9 mouse cellular contexts compared by ENCODE assay signal in genomic region chr2:4300816-4301215, GRCm38 (mm10).
A peak's percentile ranks its signal among the peaks of the same experiment; 100 is the strongest.
DNase-seq lines count a peak whose midpoint lies in the region; ATAC-seq and TF ChIP-seq lines count a peak whose summit lies in the region.
"Had no signal": no experiment of that assay in that cellular context is flagged by ENCODE, and none has a peak within 500 bp of the region (broad histone marks: within the 10 kb centered on the region; RNA-seq: fewer than 3 reads in every experiment).

No protein-coding gene starts in this region.

- no peak for TF ChIP-seq CTCF in liver, adult 2 months (IDR thresholded peaks at IDR 0.05; ENCODE audit: low read depth, low read length)

- H3K4me2 ChIP-seq in embryonic facial prominence, embryonic 15.5 days (replicated peaks) = peak overlapping the region; percentile 55
- peak overlapping the region; percentile 64 for H3K4me2 ChIP-seq in intestine, embryonic 15.5 days (replicated peaks)
- H3K4me2 ChIP-seq in neural tube, embryonic 13.5 days = peak overlapping the region; percentile 50
- H3K4me2 ChIP-seq: liver, embryonic 15.5 days had no signal

- no peaks in the 10 kb centered on the region for H3K36me3 ChIP-seq in liver, adult 2 months (ENCODE audit: control insufficient read depth, insufficient read depth, low read length)
- no peaks in the 10 kb centered on the region for H3K36me3 ChIP-seq in embryonic facial prominence, embryonic 15.5 days
- H3K36me3 ChIP-seq in intestine, embryonic 15.5 days = no peaks in the 10 kb centered on the region
- no peaks in the 10 kb centered on the region for H3K36me3 ChIP-seq in neural tube, embryonic 13.5 days
- H3K36me3 ChIP-seq: liver, embryonic 15.5 days had no signal

- ATAC-seq in embryonic facial prominence, embryonic 15.5 days (ENCODE audit: insufficient number of reproducible peaks, low FRiP score, low TSS enrichment, low read depth) = no peak
- peak; percentile 14; the same call in 1 of the 2 replicates for ATAC-seq in intestine, embryonic 15.5 days
- 0 out of 2 replicates have a peak, but pooled peaks have one; percentile 24 for ATAC-seq in neural tube, embryonic 13.5 days (ENCODE audit: low read depth)
- no peak for ATAC-seq in erythroid progenitor cell, adult 5-6 weeks (replicated peaks; ENCODE audit: low FRiP score, poor library complexity, severe bottlenecking)

- no peaks in the 10 kb centered on the region for H3K4me1 ChIP-seq in liver, adult 2 months (ENCODE audit: control insufficient read depth, insufficient read depth, low read length)
- peaks cover 42% of the 10 kb centered on the region for H3K4me1 ChIP-seq in embryonic facial prominence, embryonic 15.5 days
- H3K4me1 ChIP-seq in intestine, embryonic 15.5 days (replicated peaks) = peaks cover 22% of the 10 kb centered on the region
- peaks cover 51% of the 10 kb centered on the region for H3K4me1 ChIP-seq in neural tube, embryonic 13.5 days (replicated peaks)
- H3K4me1 ChIP-seq: liver, embryonic 15.5 days had no signal

- H3K27me3 ChIP-seq in liver, adult 2 months (ENCODE audit: control insufficient read depth, insufficient read depth, low read length) = no peaks in the 10 kb centered on the region
- no peaks in the 10 kb centered on the region for H3K27me3 ChIP-seq in embryonic facial prominence, embryonic 15.5 days
- H3K27me3 ChIP-seq in intestine, embryonic 15.5 days (replicated peaks) = no peaks in the 10 kb centered on the region
- no peaks in the 10 kb centered on the region for H3K27me3 ChIP-seq in neural tube, embryonic 13.5 days

- H3K4me3 ChIP-seq in liver, adult 2 months (ENCODE audit: insufficient read depth, low read depth, low read length) = no peak overlapping the region; the same call in 1 of the 2 replicates
- H3K4me3 ChIP-seq in embryonic facial prominence, embryonic 15.5 days (replicated peaks) = peak overlapping the region; percentile 44
- peak overlapping the region; percentile 36 for H3K4me3 ChIP-seq in intestine, embryonic 15.5 days (replicated peaks)
- peak overlapping the region; percentile 27 for H3K4me3 ChIP-seq in neural tube, embryonic 13.5 days
- H3K4me3 ChIP-seq: liver, embryonic 15.5 days had no signal

- no peak overlapping the region for H3K27ac ChIP-seq in liver, adult 2 months (replicated peaks; ENCODE audit: insufficient read depth, low read depth, low read length)
- peak overlapping the region; percentile 92 for H3K27ac ChIP-seq in embryonic facial prominence, embryonic 15.5 days (replicated peaks)
- H3K27ac ChIP-seq in intestine, embryonic 15.5 days = peak overlapping the region; percentile 85
- peak overlapping the region; percentile 71 for H3K27ac ChIP-seq in neural tube, embryonic 13.5 days (replicated peaks)
- H3K27ac ChIP-seq: liver, embryonic 15.5 days had no signal

- H3K79me2 ChIP-seq in liver, adult 2 months (ENCODE audit: control insufficient read depth, insufficient read depth, low read length) = no peaks in the 10 kb centered on the region

- no peak for TF ChIP-seq POLR2A in liver, adult 2 months (IDR thresholded peaks at IDR 0.05; ENCODE audit: extremely low read depth, insufficient read depth, low read length)

- H3K9me3 ChIP-seq in embryonic facial prominence, embryonic 15.5 days (replicated peaks) = no peaks in the 10 kb centered on the region
- H3K9me3 ChIP-seq in intestine, embryonic 15.5 days = no peaks in the 10 kb centered on the region
- H3K9me3 ChIP-seq in neural tube, embryonic 13.5 days = no peaks in the 10 kb centered on the region
- H3K9me3 ChIP-seq: liver, embryonic 15.5 days had no signal

- DNase-seq in liver, adult 2 months (ENCODE audit: extremely low read depth, low read depth, low spot score) = no peak
- DNase-seq in liver = no peak
- no peak for DNase-seq in layer of hippocampus, adult 11-12 months (ENCODE audit: low spot score)
- no peak for DNase-seq in spleen, postnatal 4 days (ENCODE audit: low spot score in 2 of 2)

- H3K9ac ChIP-seq in liver, adult 2 months (ENCODE audit: low read depth, low read length) = peak overlapping the region; percentile 28; the same call in 1 of the 2 replicates
- H3K9ac ChIP-seq in embryonic facial prominence, embryonic 15.5 days = peak overlapping the region; percentile 2; the same call in 1 of the 2 replicates
- peak overlapping the region; percentile 41 for H3K9ac ChIP-seq in intestine, embryonic 15.5 days
- peak overlapping the region; percentile 53 for H3K9ac ChIP-seq in neural tube, embryonic 13.5 days
- H3K9ac ChIP-seq: liver, embryonic 15.5 days had no signal

- 15% methylated on average over 8 of the region's 8 CpGs for WGBS in liver, adult 2 months
- WGBS in embryonic facial prominence, embryonic 15.5 days = 8% methylated on average over 8 of the region's 8 CpGs
- WGBS in intestine, embryonic 15.5 days = 7% methylated on average over 8 of the region's 8 CpGs
- 28% methylated on average over 8 of the region's 8 CpGs for WGBS in neural tube, embryonic 13.5 days

Comparison
In these comparisons a context has a peak if more than half of its experiments do, and no peak if none do; other contexts are left out.
1. H3K9ac ChIP-seq: peak in every context shown above with its lines; median percentile 53 in neural tube, embryonic 13.5 days; 41 in intestine, embryonic 15.5 days; 28 in liver, adult 2 months; 2 in embryonic facial prominence, embryonic 15.5 days.
2. ATAC-seq: peak in intestine, embryonic 15.5 days (single experiment) and neural tube, embryonic 13.5 days (single experiment); none in embryonic facial prominence, embryonic 15.5 days (single experiment) and erythroid progenitor cell, adult 5-6 weeks (single experiment).
3. Peak in every context shown above with its lines, with median percentiles within 50 percentile points of each other: H3K4me2 ChIP-seq.